Mouse (Mus musculus) ES-E14 (cell line): ENCODE measurements around the gene Tbc1d30. TPM values are rescaled to one million over a fixed set of nuclear protein-coding genes. Genes with fewer than 3 reads are reported as not detected.
A peak's percentile ranks its signal among the peaks of the same experiment; 100 is the strongest.

ENCODE experiments used
- DNase-seq: peaks from one replicate; pipeline ENCODE4 v3.0.0-alpha.2; 2013; ENCODE audit warnings: low read depth, low spot score
- H3K27ac ChIP-seq: 2 replicates; pipeline ENCODE4 v1.5.1; 2012; ENCODE audit warnings: low read depth, mild to moderate bottlenecking, low read length, moderate library complexity, mixed read lengths; ENCODE audit not compliant: poor library complexity, insufficient read depth, severe bottlenecking
- H3K36me3 ChIP-seq: 2 replicates; pipeline ENCODE4 v1.6.1; 2012; ENCODE audit warnings: mild to moderate bottlenecking, low read length, moderate library complexity, mixed read lengths; ENCODE audit not compliant: control insufficient read depth, poor library complexity, insufficient read depth, severe bottlenecking
- H3K4me1 ChIP-seq, 2 experiments: fragments of 150-350 bp in 1 of 2; sonication (generic) in 1 of 2; 2 replicates each; pipeline ENCODE4 v1.6.1; 2012; ENCODE audit warnings: low read length in 2 of 2, mild to moderate bottlenecking in 1 of 2, mixed read lengths in 1 of 2; ENCODE audit not compliant: control insufficient read depth in 2 of 2, insufficient read depth in 2 of 2, poor library complexity in 1 of 2
- H3K4me3 ChIP-seq, 2 experiments: fragments of 150-350 bp in 1 of 2; sonication (generic) in 1 of 2; 2 replicates each; pipeline ENCODE4 v1.5.1; 2012; ENCODE audit warnings: low read length in 2 of 2, low read depth in 1 of 2, mild to moderate bottlenecking in 1 of 2, mixed read lengths in 1 of 2; ENCODE audit not compliant: insufficient read depth in 1 of 2, poor library complexity in 1 of 2, severe bottlenecking in 1 of 2
- H3K9ac ChIP-seq: 2 replicates; pipeline ENCODE4 v1.6.1; 2012; ENCODE audit warnings: low read depth, mild to moderate bottlenecking, low read length, mixed read lengths; ENCODE audit not compliant: poor library complexity, insufficient read depth, severe bottlenecking
- H3K9me3 ChIP-seq: fragments of 150-350 bp; sonication (generic); 2 replicates; pipeline ENCODE4 v1.6.1; 2012; ENCODE audit warnings: low read depth, mild to moderate bottlenecking, low read length; ENCODE audit not compliant: control insufficient read depth, insufficient read depth
- CHD2 ChIP-seq: IDR thresholded peaks from 2 replicates; pipeline ENCODE4 v1.6.1; 2014; ENCODE audit warnings: mild to moderate bottlenecking, low read depth, low read length, inconsistent platforms
- HCFC1 ChIP-seq: IDR thresholded peaks from 2 replicates; pipeline ENCODE4 v1.6.1; 2012; ENCODE audit warnings: low read length, inconsistent platforms, borderline replicate concordance; ENCODE audit not compliant: insufficient read depth
- MAFK ChIP-seq: IDR thresholded peaks from 2 replicates; pipeline ENCODE4 v1.6.1; 2014; ENCODE audit warnings: mild to moderate bottlenecking, low read depth, low read length, inconsistent platforms; ENCODE audit not compliant: insufficient read depth
- ZC3H11A ChIP-seq: IDR thresholded peaks from 2 replicates; pipeline ENCODE4 v1.6.1; 2012; ENCODE audit warnings: low read depth, mild to moderate bottlenecking, inconsistent platforms, low read length, borderline replicate concordance
- ZNF384 ChIP-seq: IDR thresholded peaks from 2 replicates; pipeline ENCODE4 v1.6.1; 2012; ENCODE audit warnings: low read depth, low read length, inconsistent platforms
- in situ Hi-C, 2 experiments: fragments of 600-800 bp; cut with MboI; formaldehyde crosslinking; loops; one replicate each; pipeline ENCODE4 v1.15.1; 2025; ENCODE audit warnings: low sequenced_read_pairs in 2 of 2, inconsistent platforms in 1 of 2; ENCODE audit not compliant: unreplicated experiment in 2 of 2
- total RNA-seq: library from RNA; depleted of rRNA; stranded (reverse); fragments of 300-350 nt; gene quantifications from 2 replicates; pipeline ENCODE4 v1.2.3, GENCODE M21; 2012

Gene Tbc1d30
- total RNA-seq, 1 experiment: 0.45 TPM

DNA sequence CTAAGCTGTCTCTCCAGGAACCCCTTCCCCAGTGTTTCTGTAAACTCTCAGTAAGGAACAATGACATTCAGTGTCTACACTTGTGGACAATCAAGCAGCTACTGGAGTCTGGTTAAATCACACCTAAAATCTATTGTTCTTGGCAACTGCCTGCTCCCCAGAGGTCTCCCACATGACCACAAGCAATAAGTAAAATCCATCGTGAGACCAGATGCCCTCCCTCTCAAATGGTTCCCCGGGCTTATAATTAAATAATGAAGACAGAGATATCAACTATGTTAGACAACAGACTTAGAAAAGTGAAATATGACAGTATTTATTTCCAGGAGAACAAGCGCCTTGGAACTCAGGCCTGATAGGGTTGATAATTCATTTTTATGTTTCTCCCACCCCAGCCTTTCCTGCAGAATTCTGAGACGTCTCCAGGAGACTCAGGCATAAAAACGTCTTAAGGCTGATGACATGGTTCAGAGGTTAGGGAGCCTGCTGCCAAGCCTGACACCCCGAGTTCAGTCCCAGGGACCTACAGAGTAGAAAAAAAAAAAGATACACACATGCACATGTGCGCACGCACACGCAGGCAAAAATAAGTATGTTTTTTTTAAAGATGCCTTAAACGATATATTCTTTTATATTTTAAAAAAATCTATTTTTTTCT, 115.8 kb downstream of the Tbc1d30 start:
- H3K4me3 ChIP-seq: no peak overlapping the region
- no peak overlapping the region for H3K9ac ChIP-seq
- in situ Hi-C loops: no loop called here
- H3K36me3 ChIP-seq: no peaks in the 10 kb centered on the region
- no peak overlapping the region for H3K27ac ChIP-seq
- no peak for TF ChIP-seq ZNF384
- no peak for TF ChIP-seq ZC3H11A
- TF ChIP-seq MAFK: no peak
- no peak for TF ChIP-seq CHD2
- no peak for TF ChIP-seq HCFC1
- H3K9me3 ChIP-seq: no peaks in the 10 kb centered on the region
- H3K4me1 ChIP-seq: no peaks in the 10 kb centered on the region
- no peak for DNase-seq

DNA sequence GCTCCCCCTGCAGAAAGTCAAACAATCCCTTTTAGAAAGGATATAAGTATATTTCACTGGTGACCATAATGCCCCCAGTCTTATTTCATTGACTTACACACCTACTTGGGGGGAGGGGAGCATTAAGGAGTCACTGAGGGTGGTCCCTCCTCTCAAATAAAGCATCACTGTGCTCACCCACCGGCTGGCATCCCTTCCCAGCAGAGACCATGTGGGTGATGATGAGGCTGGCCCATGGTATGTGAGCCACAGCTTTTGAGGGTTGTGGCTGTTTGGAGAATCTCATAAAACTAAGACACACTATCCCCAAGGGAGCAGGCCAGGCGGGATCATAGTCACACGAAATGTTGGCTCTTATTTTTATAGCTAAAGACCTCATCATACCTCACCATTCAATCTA, 116.6 kb downstream of the Tbc1d30 start:
- TF ChIP-seq ZC3H11A (no peak), CHD2 (no peak), MAFK (no peak), ZNF384 (no peak), HCFC1 (no peak)
- H3K4me1 ChIP-seq: no peaks in the 10 kb centered on the region
- H3K9ac ChIP-seq: no peak overlapping the region
- in situ Hi-C loops: no loop called here
- no peak overlapping the region for H3K27ac ChIP-seq
- H3K4me3 ChIP-seq: no peak overlapping the region
- no peaks in the 10 kb centered on the region for H3K36me3 ChIP-seq
- H3K9me3 ChIP-seq: no peaks in the 10 kb centered on the region
- no peak for DNase-seq

DNA sequence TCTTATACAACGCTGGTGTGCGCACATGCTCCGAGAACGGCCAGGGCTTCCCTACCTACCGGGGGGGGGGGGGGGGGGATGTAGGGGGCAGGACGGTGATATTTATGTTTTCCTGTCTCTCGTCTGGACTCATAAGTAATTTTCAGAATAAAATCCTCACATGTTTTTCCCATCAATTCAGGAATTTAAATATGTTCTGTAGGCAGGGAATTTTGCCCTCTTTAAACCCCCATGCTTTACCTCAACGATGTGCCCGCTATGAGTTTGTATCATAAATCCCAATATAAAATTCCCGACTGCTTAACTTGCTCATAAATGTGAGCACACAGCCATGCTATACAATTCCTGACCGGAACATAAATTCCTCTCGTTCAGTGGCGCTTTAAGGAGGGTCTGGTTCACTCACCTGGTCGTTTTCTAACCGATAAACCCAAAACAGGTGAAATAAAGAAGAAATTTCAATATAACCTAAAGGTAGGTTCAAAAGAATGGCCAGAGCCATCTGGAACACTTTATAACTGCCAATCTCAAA, 122.6 kb downstream of the Tbc1d30 start:
- in situ Hi-C loops: no loop called here
- Histone ChIP-seq H3K36me3 (no peaks in the 10 kb centered on the region), H3K27ac (no peak overlapping the region), H3K4me3 (no peak overlapping the region), H3K4me1 (no peaks in the 10 kb centered on the region), H3K9ac (no peak overlapping the region), H3K9me3 (no peaks in the 10 kb centered on the region)
- TF ChIP-seq ZNF384: no peak
- TF ChIP-seq HCFC1: no peak
- no peak for TF ChIP-seq CHD2
- TF ChIP-seq MAFK: no peak
- TF ChIP-seq ZC3H11A: no peak
- DNase-seq: no peak

DNA sequence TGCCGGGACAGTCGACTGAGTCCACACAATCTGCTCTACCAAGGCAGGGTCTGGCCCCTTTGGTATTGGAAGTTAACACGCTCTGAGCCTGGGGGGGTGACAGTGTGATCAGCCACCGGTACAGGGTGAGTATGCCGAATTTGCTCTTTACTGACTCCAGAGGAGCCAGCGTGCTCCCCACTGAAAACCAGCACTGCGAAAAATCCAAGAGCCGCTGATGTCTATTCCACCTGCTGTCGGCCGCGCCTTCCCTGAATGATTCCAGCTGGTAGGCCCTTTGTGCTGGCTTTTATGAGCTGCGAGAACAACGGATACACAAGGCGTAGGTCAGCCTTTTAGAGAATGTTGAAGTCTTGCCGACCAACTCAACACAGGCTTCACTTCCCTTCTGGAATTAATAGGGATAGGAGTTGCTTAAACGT, 123.1 kb downstream of the Tbc1d30 start:
- Histone ChIP-seq H3K9me3 (no peaks in the 10 kb centered on the region), H3K27ac (no peak overlapping the region), H3K4me1 (no peaks in the 10 kb centered on the region), H3K4me3 (peak overlapping the region in 1 of 2 experiments; percentile 26; a peak in 1 of 4 replicates), H3K36me3 (no peaks in the 10 kb centered on the region), H3K9ac (no peak overlapping the region)
- no peak for TF ChIP-seq MAFK
- no peak for DNase-seq
- in situ Hi-C loops: no loop called here

DNA sequence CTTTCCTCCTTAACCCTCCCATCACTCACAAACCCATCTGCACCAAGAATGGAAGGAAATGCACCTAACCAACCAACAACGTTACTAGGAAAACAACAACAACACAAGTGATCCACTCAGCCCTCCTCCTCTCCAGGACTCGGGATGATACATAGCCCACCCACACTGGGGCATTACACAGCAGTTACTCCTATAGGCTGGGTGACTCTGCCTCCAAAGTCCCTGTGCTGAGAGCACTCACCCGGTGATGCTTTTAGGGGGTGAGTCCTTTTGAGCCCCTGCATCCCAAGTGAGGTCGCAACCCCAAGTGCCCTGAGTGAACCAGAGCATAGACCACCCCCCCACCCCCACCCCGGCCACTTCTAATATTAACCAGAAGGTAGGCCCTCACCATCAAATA, 123.7 kb downstream of the Tbc1d30 start:
- Histone ChIP-seq H3K9ac (no peak overlapping the region), H3K27ac (no peak overlapping the region), H3K4me3 (no peak overlapping the region), H3K36me3 (no peaks in the 10 kb centered on the region), H3K4me1 (no peaks in the 10 kb centered on the region), H3K9me3 (no peaks in the 10 kb centered on the region)
- in situ Hi-C loops: no loop called here
- no peak for DNase-seq
- TF ChIP-seq ZNF384 (no peak), HCFC1 (no peak), MAFK (no peak), ZC3H11A (no peak), CHD2 (no peak)
